Mouse (Mus musculus) MEL (cell line): ENCODE data around the gene Vps29.

Experiments
- CTCF ChIP-seq, 3 experiments: IDR thresholded peaks in 2 of 3; conservative IDR thresholded peaks in 1 of 3; 2 replicates each; pipeline ENCODE4 v1.5.1; 2011 to 2012; ENCODE audit warnings: low read length in 3 of 3, low read depth in 2 of 3, mild to moderate bottlenecking in 2 of 3, improper control_type of control experiment in 1 of 3, inconsistent platforms in 1 of 3, mixed read lengths in 1 of 3, moderate library complexity in 1 of 3; ENCODE audit not compliant: control insufficient read depth in 1 of 3, insufficient read depth in 1 of 3, poor library complexity in 1 of 3, severe bottlenecking in 1 of 3
- EP300 ChIP-seq, 2 experiments: IDR thresholded peaks; 2 replicates each; pipeline ENCODE4 v1.6.1; 2011; ENCODE audit warnings: improper control_type of control experiment in 2 of 2, low read length in 2 of 2, low read depth in 1 of 2, mild to moderate bottlenecking in 1 of 2
- MAX ChIP-seq: IDR thresholded peaks from 2 replicates; pipeline ENCODE4 v1.6.1; 2011; ENCODE audit warnings: low read length, improper control_type of control experiment
- POLR2A ChIP-seq, 2 experiments: IDR thresholded peaks; 2 replicates each; pipeline ENCODE4 v1.6.1; 2011 to 2012; ENCODE audit warnings: low read length in 2 of 2, mild to moderate bottlenecking in 2 of 2, control low read depth in 1 of 2, improper control_type of control experiment in 1 of 2, low read depth in 1 of 2, moderate library complexity in 1 of 2; ENCODE audit not compliant: control insufficient read depth in 1 of 2, insufficient read depth in 1 of 2, poor library complexity in 1 of 2
- RAD21 ChIP-seq: IDR thresholded peaks from 2 replicates; pipeline ENCODE4 v1.6.1; 2011; ENCODE audit warnings: mild to moderate bottlenecking, low read depth, low read length, improper control_type of control experiment
- UBTF ChIP-seq: IDR thresholded peaks from 2 replicates; pipeline ENCODE4 v1.6.1; 2012; ENCODE audit warnings: low read depth, mild to moderate bottlenecking, inconsistent platforms, low read length, improper control_type of control experiment, moderate library complexity, borderline replicate concordance; ENCODE audit not compliant: insufficient read depth

- no peak for TF ChIP-seq RAD21
- TF ChIP-seq CTCF (IDR thresholded peaks at IDR 0.05 in 2 of 3, conservative IDR thresholded peaks at IDR 0.05 in 1 of 3; ENCODE audit: control insufficient read depth in 1 of 3, insufficient read depth in 1 of 3, low read depth in 2 of 3, low read length in 3 of 3, poor library complexity in 1 of 3, severe bottlenecking in 1 of 3), result no peak
- no peak for TF ChIP-seq POLR2A (IDR thresholded peaks at IDR 0.05; ENCODE audit: control insufficient read depth in 1 of 2, insufficient read depth in 1 of 2, low read depth in 1 of 2, low read length in 2 of 2, poor library complexity in 1 of 2)
- no peak for TF ChIP-seq EP300 (IDR thresholded peaks at IDR 0.05; ENCODE audit: low read depth in 1 of 2, low read length in 2 of 2)
- TF ChIP-seq MAX, result no peak
- TF ChIP-seq UBTF, result no peak
Observed at GRCm38 (mm10) chr5:122400628-122401302, 46.6 kb downstream of the Vps29 start.
